Mouse (Mus musculus): ENCODE measurements around the gene Gm28490. TPM values are rescaled to one million over a fixed set of nuclear protein-coding genes. Genes with fewer than 3 reads are reported as not detected.

Gene Gm28490
- not detected for polyA plus RNA-seq (2014; fragmentation: Illumina TruSeq; extraction: RNeasy Lipid Tissue Mini Kit (QIAGEN cat#74804); ENCODE audit: low replicate concordance)

GRCm38 (mm10) chrY:31634656-31635055 is at the start of gene Gm28490:
TSS of gene Gm28490 (minus strand) at chrY:31634756.

